Mouse (Mus musculus) ES-Bruce4 (cell line): Measurements from ENCODE around the gene Fgf11.

ENCODE experiments used
- CTCF ChIP-seq: IDR thresholded peaks from one replicate; pipeline ENCODE4 v1.8.1; 2011; ENCODE audit warnings: low read depth, low read length
- EP300 ChIP-seq: IDR thresholded peaks from 2 replicates; pipeline ENCODE4 v1.6.1; 2011; ENCODE audit warnings: low read depth, low read length; ENCODE audit not compliant: insufficient read depth
- POLR2A ChIP-seq: IDR thresholded peaks from one replicate; pipeline ENCODE4 v1.8.1; 2011; ENCODE audit warnings: low read length; ENCODE audit not compliant: insufficient read depth

DNA sequence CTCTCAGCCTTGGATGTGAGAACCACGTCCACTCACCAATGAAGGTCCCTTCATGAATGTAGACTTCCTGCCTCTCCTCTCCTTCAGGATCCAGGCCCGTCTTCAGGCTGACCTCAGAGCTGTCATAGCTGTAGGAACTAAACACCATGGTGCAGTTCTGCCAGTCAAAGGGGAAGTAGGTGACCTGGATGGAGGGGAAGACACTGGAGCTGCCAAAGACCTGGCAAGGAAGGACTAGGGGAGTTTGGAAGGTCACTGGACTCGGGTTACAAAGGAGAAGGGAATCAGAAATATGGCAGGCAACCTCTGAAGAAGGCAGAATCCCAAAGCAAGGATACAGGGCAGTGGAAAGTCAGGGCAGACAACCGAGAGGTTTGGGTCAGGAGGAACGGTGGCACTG lies 8.2 kb downstream of the Fgf11 start:
- TF ChIP-seq CTCF (no peak), EP300 (no peak), POLR2A (no peak)
